Comparison of ENCODE assay signal across 9 mouse cellular contexts in the genomic region with DNA sequence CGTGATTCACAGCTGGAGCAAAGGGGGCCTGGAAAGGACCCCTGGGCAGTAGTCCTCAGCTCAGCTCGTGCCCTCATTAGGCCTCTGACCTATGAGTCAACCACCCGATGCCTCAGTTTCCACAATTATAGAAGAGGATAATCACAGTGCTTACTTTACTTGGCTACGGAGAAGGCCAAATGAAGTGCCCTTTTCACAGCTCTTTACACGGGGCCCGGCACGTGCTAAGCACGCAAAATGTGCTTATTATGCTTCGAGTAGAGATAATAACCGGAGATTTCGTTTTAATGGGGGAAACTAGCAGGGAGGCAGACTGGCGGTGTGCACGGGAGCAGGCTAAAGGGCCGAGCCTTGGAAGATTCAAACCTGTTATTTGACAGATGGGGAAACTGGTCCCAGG.
DNase-seq lines count a peak whose midpoint lies in the region; ATAC-seq lines count a peak whose summit lies in the region.
"Had no signal": no experiment of that assay in that cellular context is flagged by ENCODE, and none has a peak within 500 bp of the region (broad histone marks: within the 10 kb centered on the region; RNA-seq: fewer than 3 reads in every experiment).

No protein-coding gene starts in this region.

- no peaks in the 10 kb centered on the region for H3K36me3 ChIP-seq in embryonic facial prominence, embryonic 13.5 days
- no peaks in the 10 kb centered on the region for H3K36me3 ChIP-seq in heart, embryonic 15.5 days
- H3K36me3 ChIP-seq in liver, embryonic 12.5 days = no peaks in the 10 kb centered on the region
- H3K36me3 ChIP-seq: G1E had no signal

- no peaks in the 10 kb centered on the region for H3K27me3 ChIP-seq in embryonic facial prominence, embryonic 13.5 days
- H3K27me3 ChIP-seq in heart, embryonic 15.5 days = no peaks in the 10 kb centered on the region
- no peaks in the 10 kb centered on the region for H3K27me3 ChIP-seq in liver, embryonic 12.5 days (replicated peaks)

- H3K4me1 ChIP-seq in embryonic facial prominence, embryonic 13.5 days = peaks cover 14% of the 10 kb centered on the region
- peaks cover 51% of the 10 kb centered on the region for H3K4me1 ChIP-seq in heart, embryonic 15.5 days (replicated peaks)
- H3K4me1 ChIP-seq in liver, embryonic 12.5 days = peaks cover 65% of the 10 kb centered on the region

- ATAC-seq in embryonic facial prominence, embryonic 13.5 days (ENCODE audit: insufficient number of reproducible peaks, insufficient read depth, low FRiP score, low TSS enrichment, low read depth) = no peak
- ATAC-seq in heart, embryonic 15.5 days (replicated peaks; ENCODE audit: insufficient number of reproducible peaks, insufficient read depth, low FRiP score, low read depth) = no peak; the same call in 1 of the 2 replicates
- no peak for ATAC-seq in liver, embryonic 12.5 days

- no peaks in the 10 kb centered on the region for H3K9me3 ChIP-seq in embryonic facial prominence, embryonic 13.5 days
- no peaks in the 10 kb centered on the region for H3K9me3 ChIP-seq in heart, embryonic 15.5 days (replicated peaks)
- no peaks in the 10 kb centered on the region for H3K9me3 ChIP-seq in liver, embryonic 12.5 days (replicated peaks)
- H3K9me3 ChIP-seq: G1E had no signal

- H3K4me3 ChIP-seq in embryonic facial prominence, embryonic 13.5 days = no peak overlapping the region
- no peak overlapping the region for H3K4me3 ChIP-seq in heart, embryonic 15.5 days
- H3K4me3 ChIP-seq in liver, embryonic 12.5 days = no peak overlapping the region

- peak overlapping the region; percentile 68; the same call in 1 of the 2 replicates for H3K27ac ChIP-seq in embryonic facial prominence, embryonic 13.5 days
- H3K27ac ChIP-seq in heart, embryonic 15.5 days = peak overlapping the region; percentile 84
- peak overlapping the region; percentile 87 for H3K27ac ChIP-seq in liver, embryonic 12.5 days

- H3K4me2 ChIP-seq in embryonic facial prominence, embryonic 13.5 days = no peak overlapping the region
- H3K4me2 ChIP-seq in heart, embryonic 15.5 days = peak overlapping the region; percentile 29; the same call in 1 of the 2 replicates
- peak overlapping the region; percentile 44 for H3K4me2 ChIP-seq in liver, embryonic 12.5 days

- DNase-seq in kidney, adult 9 months = peak; percentile 37
- no peak for DNase-seq in kidney, adult 11 months
- DNase-seq in cerebellum, postnatal 10 days = no peak
- no peak for DNase-seq in embryo, embryonic 9.5 days (ENCODE audit: extremely low spot score)
- DNase-seq in urinary bladder, adult 2 months (ENCODE audit: low spot score) = no peak

- 52% methylated on average over 14 of the region's 14 CpGs for WGBS in embryonic facial prominence, embryonic 13.5 days
- 54% methylated on average over 14 of the region's 14 CpGs for WGBS in heart, embryonic 15.5 days
- WGBS in liver, embryonic 12.5 days (ENCODE audit: insufficient replicate concordance) = 68% methylated on average over 14 of the region's 14 CpGs

- no peak overlapping the region for H3K9ac ChIP-seq in embryonic facial prominence, embryonic 13.5 days
- H3K9ac ChIP-seq in heart, embryonic 15.5 days = no peak overlapping the region
- H3K9ac ChIP-seq in liver, embryonic 12.5 days = 0 out of 2 replicates have a peak overlapping the region, but pooled peaks have one; percentile 54
